Mouse (Mus musculus) brown adipose tissue, adult 24 weeks (tissue): ENCODE data around the gene Hist1h2ab. TPM values are rescaled to one million over a fixed set of nuclear protein-coding genes. Genes with fewer than 3 reads are reported as not detected.
"Not testable (repeated sequence)": the region's sequence is repeated elsewhere in the genome, so short reads cannot be mapped to it uniquely, and the experiment has no call there.

Source experiments
- H3K27ac ChIP-seq: fragments of 200-500 bp; replicated peaks from 2 replicates; pipeline ENCODE4 v1.5.1; 2012; ENCODE audit warnings: low read depth, mild to moderate bottlenecking, low read length
- H3K4me1 ChIP-seq: fragments of 200-500 bp; 2 replicates; pipeline ENCODE4 v1.6.1; 2012; ENCODE audit warnings: low read length, mixed read lengths; ENCODE audit not compliant: control insufficient read depth, insufficient read depth, insufficient read length
- H3K4me3 ChIP-seq: fragments of 200-500 bp; 2 replicates; pipeline ENCODE4 v1.5.1; 2012; ENCODE audit warnings: low read depth, mild to moderate bottlenecking, low read length, moderate library complexity; ENCODE audit not compliant: insufficient read depth
- polyA plus RNA-seq: library from polyadenylated mRNA; stranded (reverse); fragments of >200 nt; gene quantifications from 2 replicates; pipeline ENCODE4 v1.2.4, GENCODE M21; 2012; ENCODE audit not compliant: missing spikeins, insufficient read depth, insufficient read length

Gene Hist1h2ab
- polyA plus RNA-seq, 1 experiment = not detected

DNA sequence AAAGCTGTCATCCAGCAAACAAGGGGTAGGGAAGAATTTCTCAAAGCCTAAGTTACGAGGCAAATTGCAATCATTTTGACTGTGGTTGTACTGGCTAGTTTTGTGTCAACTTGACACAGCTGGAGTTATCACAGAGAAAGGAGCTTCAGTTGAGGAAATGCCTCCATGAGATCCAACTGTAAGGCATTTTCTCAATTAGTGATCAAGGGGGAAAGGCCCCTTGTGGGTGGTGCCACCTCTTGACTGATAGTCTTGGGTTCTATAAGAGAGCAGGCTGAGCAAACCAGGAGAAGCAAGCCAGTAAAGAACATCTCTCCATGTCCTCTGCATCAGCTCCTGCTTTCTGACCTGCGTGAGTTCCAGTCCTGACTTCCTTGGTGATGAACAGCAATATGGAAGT is 18.7 kb downstream of the Hist1h2ab start, which contains the start of gene Trim38:
Gene Trim38, plus strand, starts transcription at position 301 of the 400 bp plus-strand sequence.
- H3K27ac ChIP-seq, H3K4me3 ChIP-seq, H3K4me1 ChIP-seq: not testable (repeated sequence)

DNA sequence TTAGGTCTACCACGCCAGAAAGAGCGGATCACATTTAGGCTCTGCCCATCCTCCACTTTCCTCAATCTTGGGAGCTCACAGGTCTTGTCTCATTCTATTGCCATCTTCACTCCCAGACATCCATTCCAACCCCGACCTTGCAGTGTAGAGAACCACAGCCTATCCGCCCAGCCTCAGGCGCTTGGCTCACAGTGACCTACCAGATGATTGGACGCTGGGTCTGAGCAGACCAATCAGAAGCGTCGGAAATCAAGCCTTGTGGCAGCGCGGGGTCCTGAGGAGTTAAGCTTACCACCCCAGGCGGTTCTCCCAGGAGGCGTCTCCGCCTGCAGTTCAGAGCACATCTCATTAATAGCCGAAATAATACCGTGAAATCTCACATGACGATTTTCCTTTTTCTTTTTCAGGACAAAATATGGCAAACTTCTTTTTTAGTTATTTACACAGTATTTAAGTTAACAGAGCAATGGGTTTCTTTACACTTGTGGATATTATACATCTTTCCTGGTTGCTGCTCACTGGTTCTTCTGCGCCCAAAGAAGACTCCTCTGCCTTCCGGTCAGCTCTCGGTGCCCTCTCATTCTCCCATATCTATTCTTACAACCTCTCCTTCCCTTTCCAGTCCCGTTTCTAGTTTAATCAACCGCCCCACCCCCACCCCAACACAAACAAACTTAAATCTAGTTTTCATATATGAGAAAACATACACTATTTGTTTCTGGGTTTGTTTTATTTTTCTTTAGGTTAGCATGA is 21.8 kb downstream of the Hist1h2ab start:
- Histone ChIP-seq H3K4me3 (no peak overlapping the region), H3K4me1 (no peaks in the 10 kb centered on the region), H3K27ac (no peak overlapping the region)

GRCm38 (mm10) chr13:23778339-23778738 is 27.4 kb downstream of the Hist1h2ab start:
- Histone ChIP-seq H3K27ac (no peak overlapping the region), H3K4me1 (no peaks in the 10 kb centered on the region), H3K4me3 (no peak overlapping the region)

GRCm38 (mm10) chr13:23779025-23779424 is 28.1 kb downstream of the Hist1h2ab start:
- Histone ChIP-seq H3K4me3 (no peak overlapping the region), H3K4me1 (no peaks in the 10 kb centered on the region), H3K27ac (no peak overlapping the region)

GRCm38 (mm10) chr13:23792520-23792919 is 41.6 kb downstream of the Hist1h2ab start:
- Histone ChIP-seq H3K4me3 (no peak overlapping the region), H3K27ac (no peak overlapping the region), H3K4me1 (no peaks in the 10 kb centered on the region)

DNA sequence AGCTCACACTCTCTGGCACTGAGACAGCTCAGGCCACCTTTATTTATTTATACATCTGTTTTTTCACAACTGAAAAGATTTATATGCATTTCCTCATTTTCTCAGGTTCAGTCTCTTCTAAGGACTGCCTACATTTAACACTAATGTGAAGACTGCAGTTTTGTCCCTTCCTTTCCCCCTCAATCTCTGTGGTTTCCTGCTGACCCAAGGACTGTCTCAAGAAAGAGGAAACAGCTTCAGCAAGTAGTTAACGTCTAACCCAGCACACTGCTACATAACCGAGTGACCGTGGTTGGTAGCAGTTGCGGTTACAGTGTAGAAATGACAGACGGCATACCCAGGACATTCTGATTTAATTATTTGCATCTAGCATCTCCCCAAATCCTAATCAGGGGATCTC is 48.5 kb downstream of the Hist1h2ab start:
- H3K4me1 ChIP-seq = no peaks in the 10 kb centered on the region
- H3K27ac ChIP-seq = no peak overlapping the region
- no peak overlapping the region for H3K4me3 ChIP-seq

Other genes starting within 250 kb of the Hist1h2ab start
- gene Hist1h4h, start 220.1 kb upstream of the Hist1h2ab start, polyA plus RNA-seq = 69.6 and 128 TPM in 2 replicates
- gene Hist1h2af, start 217.2 kb upstream of the Hist1h2ab start, polyA plus RNA-seq = not detected in 2 replicates
- not detected in 2 replicates for gene Hist1h3g, start 215.7 kb upstream of the Hist1h2ab start, polyA plus RNA-seq
- gene Hist1h2bh, start 207.7 kb upstream of the Hist1h2ab start, polyA plus RNA-seq = 1.7 and 2.3 TPM in 2 replicates
- gene Hist1h3f, start 207.1 kb upstream of the Hist1h2ab start, polyA plus RNA-seq = not detected in 2 replicates
- gene Hist1h4f, start 199.5 kb upstream of the Hist1h2ab start, polyA plus RNA-seq = not detected in 2 replicates
- gene Hist1h1d, start 197.9 kb upstream of the Hist1h2ab start, polyA plus RNA-seq = 0.24 and 1.1 TPM in 2 replicates
- gene Hist1h3e, start 188.8 kb upstream of the Hist1h2ab start, polyA plus RNA-seq = 2.8 and 2.9 TPM in 2 replicates
- gene Hist1h2ae, start 179.9 kb upstream of the Hist1h2ab start, polyA plus RNA-seq = not detected in 2 replicates
- gene Hist1h2bg, start 179.7 kb upstream of the Hist1h2ab start, polyA plus RNA-seq = not detected in 2 replicates
- 4.4 TPM in 1 of 2 replicates, not detected in the other for gene Hist1h2bf, start 176.9 kb upstream of the Hist1h2ab start, polyA plus RNA-seq
- gene Hist1h2ad, start 176.7 kb upstream of the Hist1h2ab start, polyA plus RNA-seq = not detected in 2 replicates
- 1.1 and 2.5 TPM in 2 replicates for gene Hist1h3d, start 175.4 kb upstream of the Hist1h2ab start, polyA plus RNA-seq
- not detected in 2 replicates for gene Hist1h4d, start 169.5 kb upstream of the Hist1h2ab start, polyA plus RNA-seq
- 8.2 and 13.8 TPM in 2 replicates for gene Hist1h2be, start 130.0 kb upstream of the Hist1h2ab start, polyA plus RNA-seq
- 4.0 TPM in 2 replicates for gene Hist1h1e, start 128.6 kb upstream of the Hist1h2ab start, polyA plus RNA-seq
- gene Hist1h2ac, start 67.2 kb upstream of the Hist1h2ab start, polyA plus RNA-seq = 0.59 and 1.0 TPM in 2 replicates
- gene Hist1h2bc, start 66.9 kb upstream of the Hist1h2ab start, polyA plus RNA-seq = 190 and 234 TPM in 2 replicates
- not detected in 2 replicates for gene Hist1h1t, start 55.3 kb upstream of the Hist1h2ab start, polyA plus RNA-seq
- 2.1 TPM in 1 of 2 replicates, not detected in the other for gene Hist1h4c, start 52.7 kb upstream of the Hist1h2ab start, polyA plus RNA-seq
- 30.2 and 34.3 TPM in 2 replicates for gene Hfe, start 40.3 kb upstream of the Hist1h2ab start, polyA plus RNA-seq
- gene Hist1h1c, start 12.3 kb upstream of the Hist1h2ab start, polyA plus RNA-seq = 112 and 175 TPM in 2 replicates
- not detected in 2 replicates for gene Hist1h3c, start 5.5 kb upstream of the Hist1h2ab start, polyA plus RNA-seq
- gene Hist1h2bb, start 4.4 kb upstream of the Hist1h2ab start, polyA plus RNA-seq = not detected in 2 replicates
- gene Hist1h3b, start 1.1 kb downstream of the Hist1h2ab start, polyA plus RNA-seq = not detected in 2 replicates
- not detected in 2 replicates for gene Hist1h4b, start 5.9 kb downstream of the Hist1h2ab start, polyA plus RNA-seq
- not detected in 2 replicates for gene Hist1h4a, start 10.1 kb downstream of the Hist1h2ab start, polyA plus RNA-seq
- gene Hist1h3a, start 11.3 kb downstream of the Hist1h2ab start, polyA plus RNA-seq = not detected in 2 replicates
- gene Hist1h1a, start 12.5 kb downstream of the Hist1h2ab start, polyA plus RNA-seq = not detected in 2 replicates
- gene Trim38, start 18.8 kb downstream of the Hist1h2ab start, polyA plus RNA-seq = not detected in 2 replicates
- not detected in 2 replicates for gene Slc17a2, start 55.9 kb downstream of the Hist1h2ab start, polyA plus RNA-seq
- gene Slc17a3, start 88.3 kb downstream of the Hist1h2ab start, polyA plus RNA-seq = not detected in 2 replicates
- not detected in 2 replicates for gene Slc17a1, start 116.6 kb downstream of the Hist1h2ab start, polyA plus RNA-seq
- gene Slc17a4, start 163.9 kb downstream of the Hist1h2ab start, polyA plus RNA-seq = not detected in 2 replicates
- gene Hist1h2ba, start 183.0 kb downstream of the Hist1h2ab start, polyA plus RNA-seq = not detected in 2 replicates
- gene Hist1h2aa, start 183.3 kb downstream of the Hist1h2ab start, polyA plus RNA-seq = not detected in 2 replicates
- not detected in 2 replicates for gene Scgn, start 240.1 kb downstream of the Hist1h2ab start, polyA plus RNA-seq